Mouse (Mus musculus) right cerebral cortex, postnatal 36 days (tissue): ENCODE measurements around the gene Tab3.
A peak's percentile ranks its signal among the peaks of the same experiment; 100 is the strongest.

Source experiments
- DNase-seq, 2 experiments: peaks; one replicate each; pipeline ENCODE4 v3.0.0; 2022; ENCODE audit warnings: low spot score in 2 of 2, mixed read lengths in 1 of 2

Tab3 gene

GRCm38 (mm10) chrX:85573532-85574181 is at the start of gene Tab3:
Tab3 (plus strand) TSS chrX:85574022.
- DNase-seq: peak; percentile 89 to 91

GRCm38 (mm10) chrX:85525545-85525944 is 48.3 kb upstream of the Tab3 start:
- DNase-seq: no peak

GRCm38 (mm10) chrX:85526263-85527019 is 47.4 kb upstream of the Tab3 start:
- no peak for DNase-seq

GRCm38 (mm10) chrX:85558931-85559330 is 14.9 kb upstream of the Tab3 start:
- no peak for DNase-seq

- DNase-seq: no peak
Measured at GRCm38 (mm10) chrX:85566256-85566655, 7.6 kb upstream of the Tab3 start.

GRCm38 (mm10) chrX:85574182-85574541 is 340 bp downstream of the Tab3 start:
- DNase-seq: no peak

GRCm38 (mm10) chrX:85576310-85576709 is 2.5 kb downstream of the Tab3 start:
- DNase-seq: no peak

- no peak for DNase-seq
Measured at GRCm38 (mm10) chrX:85580768-85581167, 6.9 kb downstream of the Tab3 start.

GRCm38 (mm10) chrX:85582517-85582916 is 8.7 kb downstream of the Tab3 start:
- no peak for DNase-seq

- no peak for DNase-seq
Measured at GRCm38 (mm10) chrX:85585575-85585974, 11.8 kb downstream of the Tab3 start.

- DNase-seq: no peak
Measured at GRCm38 (mm10) chrX:85614701-85615100, 40.9 kb downstream of the Tab3 start.

GRCm38 (mm10) chrX:85646204-85646777 is 72.5 kb downstream of the Tab3 start:
- DNase-seq: no peak

- peak in 1 of 2 experiments; percentile 2 for DNase-seq
Measured at GRCm38 (mm10) chrX:85676808-85677207, 103.0 kb downstream of the Tab3 start.

GRCm38 (mm10) chrX:85682125-85682524 is 108.3 kb downstream of the Tab3 start:
- no peak for DNase-seq

- DNase-seq: no peak
Measured at GRCm38 (mm10) chrX:85683723-85684122, 109.9 kb downstream of the Tab3 start.
